Mouse (Mus musculus): ENCODE data around the gene Cd52.

GRCm38 (mm10) chr4:134123680-134124551 is 29.0 kb upstream of the Cd52 start:
- TF ChIP-seq CTCF (conservative IDR thresholded peaks at IDR 0.05 in 1 of 2, IDR thresholded peaks at IDR 0.05 in 1 of 2; ENCODE audit: low read depth in 2 of 2, low read length in 2 of 2) (peak; percentile 87 to 96), USF2 (conservative IDR thresholded peaks at IDR 0.05; ENCODE audit: low read depth, low read length) (no peak), ZMIZ1 (IDR thresholded peaks at IDR 0.05; ENCODE audit: low read depth, low read length) (no peak), POLR2A (IDR thresholded peaks at IDR 0.05; ENCODE audit: low read depth, low read length) (no peak), E2F4 (IDR thresholded peaks at IDR 0.05; ENCODE audit: insufficient replicate concordance, low read depth, low read length) (no peak), HCFC1 (IDR thresholded peaks at IDR 0.05; ENCODE audit: low read depth, low read length) (no peak), GABPA (IDR thresholded peaks at IDR 0.05; ENCODE audit: insufficient replicate concordance, low read depth, low read length) (no peak), EP300 (IDR thresholded peaks at IDR 0.05; ENCODE audit: low read length) (no peak), ZKSCAN1 (IDR thresholded peaks at IDR 0.05; ENCODE audit: borderline replicate concordance, low read depth, low read length) (no peak), UBTF (IDR thresholded peaks at IDR 0.05; ENCODE audit: low read depth, low read length) (no peak)

All from CH12.LX (cell line).